In genomic region chr2:13575287-13575801, GRCm38 (mm10) we compare ENCODE assay signal across 8 mouse cellular contexts. TPM values are rescaled to one million over a fixed set of nuclear protein-coding genes. Genes with fewer than 3 reads are reported as not detected.
DNase-seq lines count a peak whose midpoint lies in the region; ATAC-seq and TF ChIP-seq lines count a peak whose summit lies in the region.

No protein-coding gene starts in this region.

- H3K79me2 ChIP-seq in MEL (ENCODE audit: control insufficient read depth, insufficient read depth, low read length, poor library complexity): no peaks in the 10 kb centered on the region

- peak; percentile 16 for TF ChIP-seq RAD21 in MEL (IDR thresholded peaks at IDR 0.05; ENCODE audit: low read depth, low read length)

- no peaks in the 10 kb centered on the region for H3K9me3 ChIP-seq in MEL (replicated peaks; ENCODE audit: insufficient read depth, low read length)
- no peaks in the 10 kb centered on the region for H3K9me3 ChIP-seq in hindbrain, embryonic 13.5 days
- no peaks in the 10 kb centered on the region for H3K9me3 ChIP-seq in lung, postnatal 0 days (ENCODE audit: low read length)

- H3K36me3 ChIP-seq in MEL (ENCODE audit: control insufficient read depth in 1 of 2, insufficient read depth in 2 of 2, low read length in 2 of 2): peaks cover 0 to 17% of the 10 kb centered on the region in 2 experiments; a peak in 3 of 4 replicates
- H3K36me3 ChIP-seq in hindbrain, embryonic 13.5 days: peaks cover 21% of the 10 kb centered on the region
- H3K36me3 ChIP-seq in lung, postnatal 0 days (ENCODE audit: insufficient read depth, low read length): peaks cover 8% of the 10 kb centered on the region; the same call in 1 of the 2 replicates

- under 1% methylated on average over 13 of the region's 13 CpGs for WGBS in hindbrain, embryonic 13.5 days
- 1% methylated on average over 13 of the region's 13 CpGs for WGBS in lung, postnatal 0 days

- no peaks in the 10 kb centered on the region for H3K27me3 ChIP-seq in MEL (ENCODE audit: control insufficient read depth in 1 of 2, insufficient read depth in 2 of 2, low read length in 2 of 2)
- H3K27me3 ChIP-seq in hindbrain, embryonic 13.5 days: no peaks in the 10 kb centered on the region
- no peaks in the 10 kb centered on the region for H3K27me3 ChIP-seq in lung, postnatal 0 days (replicated peaks; ENCODE audit: insufficient read depth, low read length)

- TF ChIP-seq POLR2A in MEL (IDR thresholded peaks at IDR 0.05; ENCODE audit: control insufficient read depth in 1 of 2, insufficient read depth in 1 of 2, low read depth in 1 of 2, low read length in 2 of 2, poor library complexity in 1 of 2): no peak; a peak in 1 of 4 replicates

- peaks cover 0 to 16% of the 10 kb centered on the region in 2 experiments; a peak in 3 of 4 replicates for H3K4me1 ChIP-seq in MEL (ENCODE audit: control insufficient read depth in 1 of 2, insufficient read depth in 2 of 2, low read length in 2 of 2)
- peaks cover 49% of the 10 kb centered on the region for H3K4me1 ChIP-seq in hindbrain, embryonic 13.5 days (replicated peaks)
- no peaks in the 10 kb centered on the region; the same call in 1 of the 2 replicates for H3K4me1 ChIP-seq in lung, postnatal 0 days (ENCODE audit: insufficient read depth, low read depth, low read length)

- peak; percentile 27 to 47 (median 39); a peak in 4 of 6 replicates for TF ChIP-seq CTCF in MEL (IDR thresholded peaks at IDR 0.05 in 2 of 3, conservative IDR thresholded peaks at IDR 0.05 in 1 of 3; ENCODE audit: control insufficient read depth in 1 of 3, insufficient read depth in 1 of 3, low read depth in 2 of 3, low read length in 3 of 3, poor library complexity in 1 of 3, severe bottlenecking in 1 of 3)
- peak; percentile 74 for TF ChIP-seq CTCF in lung, postnatal 0 days (IDR thresholded peaks at IDR 0.05)

- H3K9ac ChIP-seq in MEL (ENCODE audit: control insufficient read depth, low read depth, low read length, poor library complexity, severe bottlenecking): peak overlapping the region; percentile 68
- peak overlapping the region; percentile 87 for H3K9ac ChIP-seq in hindbrain, embryonic 13.5 days
- H3K9ac ChIP-seq in lung, postnatal 0 days (replicated peaks; ENCODE audit: low read depth): peak overlapping the region; percentile 62

- no peak for ATAC-seq in hindbrain, embryonic 13.5 days (ENCODE audit: low FRiP score)
- no peak for ATAC-seq in lung, postnatal 0 days

- H3K4me3 ChIP-seq in MEL (ENCODE audit: control insufficient read depth in 1 of 2, insufficient read depth in 1 of 2, low read depth in 2 of 2, low read length in 2 of 2): peak overlapping the region; percentile 72 to 78
- H3K4me3 ChIP-seq in hindbrain, embryonic 13.5 days: peak overlapping the region; percentile 62
- H3K4me3 ChIP-seq in lung, postnatal 0 days (ENCODE audit: low read depth, low read length): peak overlapping the region; percentile 62

- TF ChIP-seq EP300 in MEL (IDR thresholded peaks at IDR 0.05; ENCODE audit: low read depth in 1 of 2, low read length in 2 of 2): peak; percentile 10 to 78; a peak in 2 of 4 replicates
- TF ChIP-seq EP300 in lung, postnatal 0 days (IDR thresholded peaks at IDR 0.05): 0 out of 2 replicates have a peak, but pooled peaks have one; percentile 42

- H3K27ac ChIP-seq in MEL (ENCODE audit: control insufficient read depth, low read depth, low read length): peak overlapping the region; percentile 86
- H3K27ac ChIP-seq in hindbrain, embryonic 13.5 days: peak overlapping the region; percentile 94
- H3K27ac ChIP-seq in lung, postnatal 0 days (ENCODE audit: low read length): peak overlapping the region; percentile 85

- DNase-seq in MEL (ENCODE audit: low read depth, low spot score): peak; percentile 89
- peak; percentile 36 for DNase-seq in cerebellum, adult 9-10 months
- peak; percentile 69 to 70 for DNase-seq in frontal cortex, postnatal 25 days (ENCODE audit: low spot score in 2 of 2)
- peak; percentile 77 to 82 for DNase-seq in layer of hippocampus, postnatal 10 days (ENCODE audit: low spot score in 2 of 2)
- peak; percentile 83 for DNase-seq in lung, postnatal 0 days (ENCODE audit: low spot score)
- DNase-seq in ovary, adult 18-20 months (ENCODE audit: low spot score): peak; percentile 60
- peak; percentile 71 to 84 for DNase-seq in thymus, postnatal 10 days (ENCODE audit: low spot score in 2 of 2)

- peak overlapping the region; percentile 75 for H3K4me2 ChIP-seq in hindbrain, embryonic 13.5 days
- peak overlapping the region; percentile 68 for H3K4me2 ChIP-seq in lung, postnatal 0 days (replicated peaks; ENCODE audit: low read depth, low read length)

TF ChIP-seq in MEL, 35 proteins besides CTCF, POLR2A, EP300 and RAD21:
- TF ChIP-seq E2F4 (IDR thresholded peaks at IDR 0.05; ENCODE audit: borderline replicate concordance, low read depth, low read length): peak; percentile 54; the same call in 1 of the 2 replicates
- TF ChIP-seq NELFE (IDR thresholded peaks at IDR 0.05; ENCODE audit: low read depth, low read length): 0 out of 2 replicates have a peak, but pooled peaks have one; percentile 8
- TF ChIP-seq MYB (IDR thresholded peaks at IDR 0.05; ENCODE audit: low read depth, low read length): 0 out of 2 replicates have a peak, but pooled peaks have one; percentile 25
- peak; percentile 34 for TF ChIP-seq SIN3A (IDR thresholded peaks at IDR 0.05; ENCODE audit: low read length)
- no peak for TF ChIP-seq CHD1 (IDR thresholded peaks at IDR 0.05; ENCODE audit: low read depth, low read length)
- no peak for TF ChIP-seq MYC (IDR thresholded peaks at IDR 0.05; ENCODE audit: low read depth, low read length)
- peak; percentile 56 for TF ChIP-seq TBP (IDR thresholded peaks at IDR 0.05; ENCODE audit: low read depth, low read length)
- peak; percentile 51; the same call in 1 of the 2 replicates for TF ChIP-seq ETS1 (IDR thresholded peaks at IDR 0.05; ENCODE audit: low read depth, low read length)
- TF ChIP-seq JUND (IDR thresholded peaks at IDR 0.05; ENCODE audit: low read depth, low read length): no peak
- TF ChIP-seq TCF12 (IDR thresholded peaks at IDR 0.05; ENCODE audit: low read depth, low read length): 0 out of 2 replicates have a peak, but pooled peaks have one; percentile 37
- TF ChIP-seq ZKSCAN1 (IDR thresholded peaks at IDR 0.05; ENCODE audit: low read depth, low read length): no peak
- TF ChIP-seq GATA1 (IDR thresholded peaks at IDR 0.05; ENCODE audit: low read depth, low read length): peak; percentile 36; the same call in 1 of the 2 replicates
- TF ChIP-seq TAL1 (IDR thresholded peaks at IDR 0.05; ENCODE audit: low read length): peak; percentile 41
- peak; percentile 99 for TF ChIP-seq RCOR1 (IDR thresholded peaks at IDR 0.05; ENCODE audit: low read depth, low read length)
- TF ChIP-seq SMC3 (IDR thresholded peaks at IDR 0.05; ENCODE audit: low read depth, low read length): peak; percentile 57
- peak; percentile 16; the same call in 1 of the 2 replicates for TF ChIP-seq ZC3H11A (IDR thresholded peaks at IDR 0.05; ENCODE audit: low read depth, low read length)
TF ChIP-seq in MEL: peak in this region for 12.

RNA-seq across cellular contexts. Expression of gene Vim, which starts 1.6 kb away (rescaled TPM):
- total RNA-seq in MEL (2012; rRNA removed): 58.0 and 188 TPM in 2 replicates
- 100 to 1,000 TPM; 257 to 580 TPM for polyA plus RNA-seq in MEL (2012; ENCODE audit: insufficient read depth in 1 of 2, insufficient read length in 2 of 2, low read depth in 1 of 2, low replicate concordance in 2 of 2, missing spikeins in 1 of 2)
- polyA plus RNA-seq in hindbrain, embryonic 13.5 days (2015; fragmentation: Nextera tagmentation; extraction: Ambion mirVana): 727 and 758 TPM in 2 replicates
- 100 to 1,000 TPM; 132 to 142 TPM for total RNA-seq in layer of hippocampus, postnatal 10 days (2021)
- polyA plus RNA-seq in lung, postnatal 0 days (2015; fragmentation: Nextera tagmentation; extraction: Ambion mirVana): 1,068 and 1,145 TPM in 2 replicates

RNA-seq across cellular contexts. Expression of gene Trdmt1, which starts 30.9 kb away (rescaled TPM):
- 9.2 and 11.6 TPM in 2 replicates for total RNA-seq in MEL (2012; rRNA removed)
- 1 to 10 TPM in 1 of 2 experiments, not detected in 1; 8.6 TPM for polyA plus RNA-seq in MEL (2012; ENCODE audit: insufficient read depth in 1 of 2, insufficient read length in 2 of 2, low read depth in 1 of 2, low replicate concordance in 2 of 2, missing spikeins in 1 of 2)
- polyA plus RNA-seq in hindbrain, embryonic 13.5 days (2015; fragmentation: Nextera tagmentation; extraction: Ambion mirVana): 7.8 and 9.7 TPM in 2 replicates
- total RNA-seq in layer of hippocampus, postnatal 10 days (2021): 1 to 10 TPM; 6.9 to 7.2 TPM
- 9.8 and 10.1 TPM in 2 replicates for polyA plus RNA-seq in lung, postnatal 0 days (2015; fragmentation: Nextera tagmentation; extraction: Ambion mirVana)

Comparison
In these comparisons a context has a peak if more than half of its experiments do, and no peak if none do; other contexts are left out.
1. DNase-seq: peak in every context shown above with its lines; median percentile 89 in MEL; 83 in lung, postnatal 0 days; 80 in layer of hippocampus, postnatal 10 days; 78 in thymus, postnatal 10 days; 70 in frontal cortex, postnatal 25 days; 60 in ovary, adult 18-20 months; 36 in cerebellum, adult 9-10 months.